Mouse (Mus musculus) heart, embryonic 10.5 days (tissue): ENCODE results near the gene Mtrex. TPM values are rescaled to one million over a fixed set of nuclear protein-coding genes. Genes with fewer than 3 reads are reported as not detected.

Experiments
- DNase-seq: peaks from one replicate; pipeline ENCODE4 v3.0.0-alpha.2; 2017; ENCODE audit warnings: low spot score
- H3K27ac ChIP-seq: fragments of 300-500 bp; sonication (generic); 2 replicates; pipeline ENCODE4 v1.5.1; 2016; ENCODE audit warnings: mild to moderate bottlenecking
- H3K27me3 ChIP-seq: fragments of 300-500 bp; sonication (generic); 2 replicates; pipeline ENCODE4 v1.6.1; 2016; ENCODE audit warnings: mild to moderate bottlenecking; ENCODE audit not compliant: poor library complexity, insufficient read depth, severe bottlenecking
- H3K36me3 ChIP-seq: fragments of 300-500 bp; sonication (generic); 2 replicates; pipeline ENCODE4 v1.6.1; 2016; ENCODE audit warnings: mild to moderate bottlenecking, moderate library complexity
- H3K4me1 ChIP-seq: fragments of 300-500 bp; sonication (generic); 2 replicates; pipeline ENCODE4 v1.6.1; 2016; ENCODE audit warnings: mild to moderate bottlenecking
- H3K4me3 ChIP-seq: fragments of 300-500 bp; sonication (generic); 2 replicates; pipeline ENCODE4 v1.5.1; 2016; ENCODE audit warnings: mild to moderate bottlenecking, moderate library complexity
- H3K9me3 ChIP-seq: fragments of 300-500 bp; sonication (generic); 2 replicates; pipeline ENCODE4 v1.6.1; 2016; ENCODE audit warnings: mild to moderate bottlenecking, moderate library complexity
- WGBS: fragments of 180-500 bp; shearing (Covaris S2); methylation state at CpG from one replicate; pipeline ENCODE4 v1.1.7; 2016; 5-methylcytosine and 5-hydroxymethylcytosine counted together
- polyA plus RNA-seq: library from polyadenylated mRNA; unstranded; fragments of >200 nt; fragmentation: Nextera tagmentation; extraction: Ambion mirVana; gene quantifications from 2 replicates; pipeline ENCODE4 v1.2.1, GENCODE M21; 2016

The Mtrex gene
- polyA plus RNA-seq, 1 experiment from 2014 or later = 68.9 TPM

- WGBS = 72% methylated on average over 3 of the region's 3 CpGs
- DNase-seq = no peak
- no peaks in the 10 kb centered on the region for H3K27me3 ChIP-seq
- H3K4me3 ChIP-seq = no peak overlapping the region
- 0 out of 2 replicates have a peak, but pooled peaks cover 3% of the 10 kb centered on the region for H3K4me1 ChIP-seq
- H3K27ac ChIP-seq = no peak overlapping the region
- H3K36me3 ChIP-seq = peaks cover 62% of the 10 kb centered on the region
- no peaks in the 10 kb centered on the region for H3K9me3 ChIP-seq
Measured at GRCm38 (mm10) chr13:112862342-112862741, 64.9 kb downstream of the Mtrex start.

DNA sequence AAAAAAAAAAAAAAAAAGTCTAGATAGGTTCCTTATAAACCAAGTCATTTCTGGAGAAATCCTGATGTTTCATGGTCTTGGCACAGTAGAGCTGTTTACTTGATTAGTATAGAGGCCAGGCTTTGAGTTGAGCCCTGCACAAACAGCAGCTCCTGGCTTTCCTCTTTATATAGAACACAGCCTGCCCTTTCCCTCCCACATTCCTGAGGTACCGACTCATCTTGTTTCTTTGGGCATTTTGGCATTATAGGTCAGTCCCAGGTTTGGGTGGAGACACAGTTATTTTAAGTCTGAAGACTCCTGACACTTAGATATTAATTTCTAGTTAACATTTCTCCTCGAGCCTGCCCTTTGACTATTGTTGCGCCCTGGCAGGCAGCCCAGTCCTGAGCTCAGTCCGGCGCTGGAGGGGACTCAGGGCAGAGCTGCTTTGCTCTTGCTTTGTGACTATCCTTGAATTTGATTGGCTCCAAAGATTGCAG is 65.3 kb downstream of the Mtrex start:
- no peak for DNase-seq
- WGBS = 38% methylated on average over 5 of the region's 5 CpGs
- Histone ChIP-seq H3K36me3 (peaks cover 62% of the 10 kb centered on the region), H3K27me3 (no peaks in the 10 kb centered on the region), H3K4me1 (0 out of 2 replicates have a peak, but pooled peaks cover 3% of the 10 kb centered on the region), H3K9me3 (no peaks in the 10 kb centered on the region), H3K4me3 (no peak overlapping the region), H3K27ac (no peak overlapping the region)

- H3K36me3 ChIP-seq = peaks cover 57% of the 10 kb centered on the region
- no peak overlapping the region for H3K4me3 ChIP-seq
- H3K27me3 ChIP-seq = no peaks in the 10 kb centered on the region
- no peaks in the 10 kb centered on the region for H3K9me3 ChIP-seq
- H3K27ac ChIP-seq = no peak overlapping the region
- DNase-seq = no peak
- WGBS = 89% methylated on average over 9 of the region's 9 CpGs
- H3K4me1 ChIP-seq = 0 out of 2 replicates have a peak, but pooled peaks cover 3% of the 10 kb centered on the region
Measured at GRCm38 (mm10) chr13:112860911-112861310, 66.3 kb downstream of the Mtrex start.

DNA sequence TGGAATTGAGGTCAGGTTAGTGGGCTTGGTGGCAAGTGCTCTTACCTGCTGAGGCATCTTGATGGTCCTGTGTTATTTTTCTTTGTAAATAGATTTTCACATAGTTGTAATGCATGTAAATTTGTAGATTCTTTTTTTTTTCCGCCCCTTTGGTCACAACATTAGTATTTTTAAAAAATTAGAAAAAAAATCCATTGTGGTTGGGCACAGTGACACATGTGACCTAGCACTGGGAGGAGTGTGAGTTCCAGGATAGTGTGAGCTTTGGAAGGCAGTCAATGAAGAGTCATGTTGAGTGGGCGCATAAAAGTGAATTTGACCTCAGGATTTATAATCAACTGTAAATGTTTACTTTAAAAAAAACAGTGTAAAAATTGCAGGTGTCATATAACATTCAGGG is 66.8 kb downstream of the Mtrex start:
- Histone ChIP-seq H3K9me3 (no peaks in the 10 kb centered on the region), H3K36me3 (peaks cover 51% of the 10 kb centered on the region), H3K27ac (no peak overlapping the region), H3K27me3 (no peaks in the 10 kb centered on the region), H3K4me3 (no peak overlapping the region), H3K4me1 (0 out of 2 replicates have a peak, but pooled peaks cover 3% of the 10 kb centered on the region)
- DNase-seq = no peak
- WGBS = 82% methylated on average over 2 of the region's 2 CpGs

GRCm38 (mm10) chr13:112859574-112860134 is 67.5 kb downstream of the Mtrex start:
- Histone ChIP-seq H3K36me3 (peaks cover 46% of the 10 kb centered on the region), H3K27me3 (no peaks in the 10 kb centered on the region), H3K27ac (no peak overlapping the region), H3K4me3 (no peak overlapping the region), H3K4me1 (0 out of 2 replicates have a peak, but pooled peaks cover 3% of the 10 kb centered on the region), H3K9me3 (no peaks in the 10 kb centered on the region)
- DNase-seq = no peak
- 86% methylated on average over 21 of the region's 21 CpGs for WGBS

DNA sequence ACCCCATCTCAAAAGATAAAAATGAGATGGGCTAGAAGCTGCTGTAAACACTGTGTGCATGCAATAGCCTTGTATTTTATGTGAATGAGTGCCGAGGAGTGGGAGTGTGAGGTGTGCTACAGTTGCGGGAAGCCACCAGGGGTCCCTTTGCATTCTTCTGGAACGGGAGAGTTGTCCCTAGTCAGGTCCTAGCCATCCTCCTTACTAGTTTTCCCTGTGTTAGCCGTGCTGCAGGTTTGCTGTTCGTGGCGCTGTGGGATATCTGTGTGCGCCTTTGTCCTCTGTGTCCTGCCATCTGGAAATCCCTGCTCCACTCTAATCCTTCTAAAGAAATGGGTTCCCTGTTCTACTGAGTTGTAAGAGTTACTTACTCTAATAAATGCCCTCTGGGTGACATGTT is 69.3 kb downstream of the Mtrex start:
- 80% methylated on average over 7 of the region's 7 CpGs for WGBS
- H3K4me1 ChIP-seq = 0 out of 2 replicates have a peak, but pooled peaks cover 3% of the 10 kb centered on the region
- peaks cover 32% of the 10 kb centered on the region for H3K36me3 ChIP-seq

DNA sequence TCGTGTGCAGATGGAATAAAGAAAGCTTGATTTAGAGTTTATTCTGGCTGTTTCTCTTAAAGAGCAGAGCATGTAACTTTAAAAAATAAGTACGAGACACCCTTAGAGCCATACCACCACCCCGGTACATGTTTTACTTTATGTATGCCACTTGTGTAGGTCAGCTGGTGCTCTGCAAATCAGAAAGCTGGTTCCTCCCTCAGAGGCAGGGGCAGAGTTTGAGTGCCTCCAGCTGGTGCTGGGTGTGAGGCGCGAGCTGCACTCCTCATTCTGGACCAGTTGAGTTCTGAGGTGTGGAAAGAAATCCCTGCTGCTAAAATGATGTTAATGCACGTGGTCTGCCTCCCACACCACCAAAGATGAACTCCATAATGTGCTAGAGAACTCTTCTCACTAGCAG is 72.8 kb downstream of the Mtrex start:
- H3K36me3 ChIP-seq = peaks cover 16% of the 10 kb centered on the region
- DNase-seq = no peak
- no peak overlapping the region for H3K27ac ChIP-seq
- no peaks in the 10 kb centered on the region for H3K4me1 ChIP-seq
- no peak overlapping the region for H3K4me3 ChIP-seq
- H3K9me3 ChIP-seq = no peaks in the 10 kb centered on the region
- no peaks in the 10 kb centered on the region for H3K27me3 ChIP-seq
- WGBS = 77% methylated on average over 6 of the region's 6 CpGs

More for the DNA sequence above, 69.3 kb downstream of the Mtrex start:
- no peaks in the 10 kb centered on the region for H3K27me3 ChIP-seq
- H3K9me3 ChIP-seq = no peaks in the 10 kb centered on the region
- no peak overlapping the region for H3K4me3 ChIP-seq
- no peak overlapping the region for H3K27ac ChIP-seq
- DNase-seq = no peak

- DNase-seq = no peak
- Histone ChIP-seq H3K36me3 (peaks cover 11% of the 10 kb centered on the region), H3K27ac (no peak overlapping the region), H3K27me3 (no peaks in the 10 kb centered on the region), H3K4me3 (no peak overlapping the region), H3K4me1 (no peaks in the 10 kb centered on the region), H3K9me3 (no peaks in the 10 kb centered on the region)
- WGBS = 82% methylated on average over 17 of the region's 17 CpGs
Measured at GRCm38 (mm10) chr13:112853710-112854316, 73.4 kb downstream of the Mtrex start.

- no peaks in the 10 kb centered on the region for H3K4me1 ChIP-seq
- WGBS = 94% methylated on average over 3 of the region's 3 CpGs
- peaks cover 40% of the 10 kb centered on the region for H3K36me3 ChIP-seq
- no peaks in the 10 kb centered on the region for H3K27me3 ChIP-seq
- no peak for DNase-seq
- no peak overlapping the region for H3K4me3 ChIP-seq
- no peak overlapping the region for H3K27ac ChIP-seq
- H3K9me3 ChIP-seq = no peaks in the 10 kb centered on the region; the same call in none of the 2 replicates
Measured at GRCm38 (mm10) chr13:112845931-112846330, 81.3 kb downstream of the Mtrex start.

DNA sequence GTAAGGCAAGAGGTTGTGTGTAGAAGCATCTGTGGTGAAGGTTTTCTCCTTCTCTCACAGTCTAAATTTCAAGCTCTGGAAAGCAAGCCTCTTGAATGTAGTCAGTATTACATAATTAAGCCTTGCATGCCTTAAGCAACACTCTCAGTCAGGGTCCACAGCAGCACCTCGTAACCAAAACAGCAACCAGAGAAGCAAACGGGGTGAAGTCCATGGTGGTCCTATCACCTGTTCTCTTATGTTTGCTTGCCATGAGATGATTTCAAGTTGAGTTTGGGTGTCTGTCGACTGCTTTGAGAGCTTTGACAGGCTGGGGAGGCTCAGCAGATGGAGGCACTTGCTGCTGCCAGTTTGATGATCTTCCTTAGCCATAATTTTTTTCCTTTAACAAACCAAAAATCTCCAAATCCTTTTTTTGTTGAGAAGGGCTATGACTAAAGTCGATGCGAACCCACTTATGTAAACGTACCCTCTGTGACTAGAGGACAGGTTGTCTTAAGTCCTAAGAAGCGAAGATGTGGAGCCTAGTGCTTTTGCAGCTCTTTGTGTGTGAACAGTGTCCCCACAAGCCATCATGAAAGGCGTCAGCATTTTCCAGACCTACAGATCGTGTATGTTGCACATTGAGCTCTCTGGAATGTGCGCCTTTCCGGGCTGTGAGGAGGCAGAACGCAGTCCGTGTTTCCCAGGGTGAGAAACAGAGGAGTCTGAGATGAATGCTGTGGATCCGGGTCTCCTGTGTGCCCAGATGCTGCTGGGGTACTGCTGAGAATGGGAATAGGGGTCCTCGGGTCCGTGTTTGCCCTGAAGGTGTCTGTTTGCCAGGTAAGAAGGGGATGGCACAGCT is 86.7 kb downstream of the Mtrex start:
- no peak for DNase-seq

DNA sequence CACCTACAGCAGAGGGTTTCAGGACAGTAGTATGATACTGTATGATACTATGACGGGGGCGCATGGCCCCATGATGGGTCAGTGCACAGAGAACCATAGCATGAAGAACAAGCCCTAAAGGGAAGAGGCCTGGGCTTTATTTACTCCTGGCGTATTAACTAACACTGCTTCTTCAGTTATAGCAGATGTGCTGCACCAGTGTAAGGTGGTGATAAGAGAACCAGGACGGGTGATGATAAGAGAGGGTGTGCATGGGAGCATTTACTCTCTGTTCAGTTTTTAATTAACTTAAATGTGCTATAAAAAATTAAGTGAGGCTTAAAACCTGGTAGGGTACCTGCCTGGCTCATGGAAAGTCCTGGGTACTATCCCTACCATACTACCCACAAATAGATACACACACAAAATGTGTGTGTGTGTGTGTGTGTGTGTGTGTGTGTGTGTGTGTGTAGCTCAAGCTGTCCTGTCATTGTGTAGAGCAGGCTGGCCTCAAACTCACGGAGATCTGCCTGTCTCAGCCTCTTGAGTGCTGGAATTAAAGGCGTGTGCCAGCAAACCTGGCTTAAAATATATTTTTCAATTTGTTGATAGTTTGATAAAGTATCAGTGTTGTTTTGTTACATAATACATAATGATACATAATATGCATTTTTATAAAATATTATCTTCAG is 88.5 kb downstream of the Mtrex start:
- H3K9me3 ChIP-seq = no peaks in the 10 kb centered on the region
- no peaks in the 10 kb centered on the region for H3K27me3 ChIP-seq
- no peak overlapping the region for H3K4me3 ChIP-seq
- DNase-seq = no peak
- no peak overlapping the region for H3K27ac ChIP-seq
- H3K4me1 ChIP-seq = peaks cover 8% of the 10 kb centered on the region
- 85% methylated on average over 6 of the region's 6 CpGs for WGBS
- peaks cover 18% of the 10 kb centered on the region for H3K36me3 ChIP-seq

More for the DNA sequence above, 86.7 kb downstream of the Mtrex start:
- H3K27me3 ChIP-seq = no peaks in the 10 kb centered on the region
- no peaks in the 10 kb centered on the region for H3K4me1 ChIP-seq
- peaks cover 29% of the 10 kb centered on the region for H3K36me3 ChIP-seq
- no peaks in the 10 kb centered on the region; the same call in none of the 2 replicates for H3K9me3 ChIP-seq
- H3K27ac ChIP-seq = no peak overlapping the region
- WGBS = 84% methylated on average over 16 of the region's 16 CpGs
- no peak overlapping the region for H3K4me3 ChIP-seq

DNA sequence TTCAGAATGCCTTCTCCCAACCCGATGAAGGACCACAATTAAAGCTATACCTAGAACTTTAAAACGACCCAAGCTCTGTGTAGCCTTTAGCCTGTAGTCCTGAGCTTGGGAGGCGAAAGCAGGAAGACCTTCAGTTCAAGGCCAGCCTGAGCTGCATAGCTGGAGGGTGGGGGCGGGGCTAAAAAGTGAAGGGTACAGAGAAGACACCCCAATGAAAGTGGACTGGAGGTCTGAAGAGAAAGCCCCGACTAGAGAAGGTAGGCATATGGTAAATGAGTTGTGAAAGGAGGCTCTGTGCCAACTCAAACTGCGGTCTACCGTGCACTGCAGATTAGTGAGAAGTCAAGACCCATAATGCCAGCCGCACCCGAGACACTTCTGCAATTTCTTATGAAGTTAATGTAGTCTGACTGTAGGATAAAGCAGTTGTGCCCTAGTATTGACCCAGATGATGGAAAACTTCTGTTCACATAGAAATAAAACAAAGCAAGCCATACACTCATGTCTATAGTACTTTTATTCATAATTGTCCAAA is 89.5 kb downstream of the Mtrex start:
- no peaks in the 10 kb centered on the region for H3K9me3 ChIP-seq
- no peak overlapping the region for H3K27ac ChIP-seq
- H3K4me1 ChIP-seq = peaks cover 13% of the 10 kb centered on the region
- 87% methylated on average over 9 of the region's 9 CpGs for WGBS
- H3K27me3 ChIP-seq = no peaks in the 10 kb centered on the region
- peaks cover 10% of the 10 kb centered on the region for H3K36me3 ChIP-seq
- no peak overlapping the region for H3K4me3 ChIP-seq
- DNase-seq = no peak
